ENCODE assay signal across 13 mouse cellular contexts in the genomic region with DNA sequence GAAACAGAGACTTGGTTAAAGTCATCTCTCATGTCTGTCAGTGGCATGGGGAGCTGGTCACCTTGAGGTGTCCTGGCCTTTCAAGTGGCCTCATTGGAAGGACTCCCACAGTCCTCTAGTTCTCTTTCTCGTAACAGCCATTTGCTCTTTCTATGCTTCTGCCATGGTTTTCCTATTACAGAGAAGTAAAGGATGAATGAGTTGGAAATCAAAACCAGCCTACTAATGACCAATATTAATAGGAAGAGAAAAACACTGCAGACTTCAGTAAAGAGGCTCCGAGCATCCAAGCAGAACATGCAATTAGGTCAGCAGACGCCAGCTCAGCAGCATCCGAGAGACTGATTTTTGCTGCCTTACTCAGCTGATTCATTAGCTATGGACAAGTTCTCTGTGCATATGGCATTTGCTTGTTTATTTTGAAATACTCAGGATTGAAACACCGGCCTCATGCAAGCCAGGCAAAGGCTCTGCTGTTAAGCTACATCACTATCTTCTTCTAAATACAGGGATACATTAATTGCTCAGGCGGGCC.
DNase-seq lines count a peak whose midpoint lies in the region.
"Had no signal": no experiment of that assay in that cellular context is flagged by ENCODE, and none has a peak within 500 bp of the region (broad histone marks: within the 10 kb centered on the region; RNA-seq: fewer than 3 reads in every experiment).

No protein-coding gene starts in this region.

- peak; percentile 20 for DNase-seq in layer of hippocampus, adult 9-11 months
- no peak for DNase-seq in layer of hippocampus, postnatal 10 days (ENCODE audit: low spot score in 2 of 2)
- peak; percentile 45 for DNase-seq in cerebellum, adult 11-12 months
- peak; percentile 35 to 40 for DNase-seq in cerebellum, postnatal 36 days
- DNase-seq in retina, embryonic 14.5 days (ENCODE audit: low spot score), result peak; percentile 56
- no peak for DNase-seq in gastrocnemius, postnatal 25 days
- no peak for DNase-seq in lung, postnatal 4 days
- no peak for DNase-seq in heart, postnatal 10 days
- DNase-seq: adrenal gland, adult 8-10 months; B cell, adult 2 months; kidney, adult 8-10 months; kidney, postnatal 36 days; lung, postnatal 14 days had no signal

- intact Hi-C loops in heart, postnatal 10 days (cut with DNase I), result no loop called here

Comparison
In these comparisons a context has a peak if more than half of its experiments do, and no peak if none do; other contexts are left out.
1. DNase-seq: peak in layer of hippocampus, adult 9-11 months (single experiment), cerebellum, adult 11-12 months (single experiment), cerebellum, postnatal 36 days (2 of 2) and retina, embryonic 14.5 days (single experiment); none in layer of hippocampus, postnatal 10 days (0 of 2), gastrocnemius, postnatal 25 days (single experiment), lung, postnatal 4 days (0 of 2) and heart, postnatal 10 days (0 of 2).